Mouse (Mus musculus) liver, adult 2 months (tissue): Measurements from ENCODE around the gene Dlg1. TPM values are rescaled to one million over a fixed set of nuclear protein-coding genes. Genes with fewer than 3 reads are reported as not detected.
A peak's percentile ranks its signal among the peaks of the same experiment; 100 is the strongest.

Experiments
- DNase-seq: peaks from one replicate; pipeline ENCODE4 v3.0.0-alpha.2; 2011; ENCODE audit warnings: low read depth, low spot score; ENCODE audit errors: extremely low read depth
- H3K27ac ChIP-seq: fragments of 200-500 bp; replicated peaks from 2 replicates; pipeline ENCODE4 v1.5.1; 2012; ENCODE audit warnings: low read depth, mild to moderate bottlenecking, control low read depth, inconsistent platforms, low read length; ENCODE audit not compliant: insufficient read depth
- H3K27me3 ChIP-seq: fragments of 200-500 bp; 2 replicates; pipeline ENCODE4 v1.6.1; 2012; ENCODE audit warnings: mild to moderate bottlenecking, moderate library complexity, low read length, inconsistent platforms; ENCODE audit not compliant: control insufficient read depth, insufficient read depth
- H3K36me3 ChIP-seq: fragments of 200-500 bp; 2 replicates; pipeline ENCODE4 v1.6.1; 2012; ENCODE audit warnings: low read length, inconsistent platforms; ENCODE audit not compliant: control insufficient read depth, insufficient read depth
- H3K4me1 ChIP-seq: fragments of 200-500 bp; 2 replicates; pipeline ENCODE4 v1.6.1; 2011; ENCODE audit warnings: low read length; ENCODE audit not compliant: control insufficient read depth, insufficient read depth
- H3K4me3 ChIP-seq: fragments of 200-500 bp; 2 replicates; pipeline ENCODE4 v1.5.1; 2011; ENCODE audit warnings: low read depth, mild to moderate bottlenecking, control low read depth, low read length, moderate library complexity; ENCODE audit not compliant: insufficient read depth
- H3K79me2 ChIP-seq: fragments of 200-500 bp; 2 replicates; pipeline ENCODE4 v1.6.1; 2012; ENCODE audit warnings: inconsistent platforms, mild to moderate bottlenecking, low read length, moderate library complexity; ENCODE audit not compliant: control insufficient read depth, insufficient read depth
- H3K9ac ChIP-seq: fragments of 200-500 bp; 2 replicates; pipeline ENCODE4 v1.6.1; 2012; ENCODE audit warnings: low read depth, mild to moderate bottlenecking, control low read depth, inconsistent platforms, low read length
- CTCF ChIP-seq: fragments of 200-500 bp; IDR thresholded peaks from 2 replicates; pipeline ENCODE4 v1.5.1; 2011; ENCODE audit warnings: low read depth, low read length, control low read depth
- POLR2A ChIP-seq: fragments of 200-500 bp; IDR thresholded peaks from 2 replicates; pipeline ENCODE4 v1.6.1; 2011; ENCODE audit warnings: low read length, control low read depth; ENCODE audit not compliant: insufficient read depth; ENCODE audit errors: extremely low read depth
- WGBS: fragments of 180-500 bp; shearing (Covaris S2); methylation state at CpG from one replicate; pipeline ENCODE4 v1.1.7; 2018; 5-methylcytosine and 5-hydroxymethylcytosine counted together
- polyA plus RNA-seq: library from polyadenylated mRNA; depleted of rRNA; stranded (reverse); fragments of >200 nt; gene quantifications from 2 replicates; pipeline ENCODE4 v1.2.3, GENCODE M21; 2012
- total RNA-seq: library from RNA; depleted of rRNA; stranded (reverse); fragments of >200 nt; gene quantifications from 2 replicates; pipeline ENCODE4 v1.2.3, GENCODE M21; 2014

The Dlg1 gene
- total and polyA plus RNA-seq, 2 experiments, result 10.8 to 42.7 TPM

DNA sequence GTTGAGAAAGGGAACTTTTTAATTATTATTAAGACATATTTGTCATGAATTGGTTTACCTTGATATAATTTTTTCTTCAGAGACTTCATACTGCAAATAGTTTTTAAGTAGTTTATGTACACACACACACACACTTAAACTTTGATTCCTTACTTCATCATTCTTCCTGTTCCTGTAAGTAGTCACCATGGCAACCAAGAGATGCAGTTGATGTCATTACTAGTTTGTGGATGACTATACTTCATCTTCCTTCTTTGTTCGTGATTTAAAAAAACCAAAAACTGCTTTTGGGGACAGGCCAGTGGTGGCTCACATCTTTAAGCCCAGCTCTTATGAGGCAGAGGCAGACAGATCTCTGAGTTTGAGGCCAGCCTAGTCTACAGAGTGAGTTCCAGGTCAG lies 94.4 kb downstream of the Dlg1 start:
- Histone ChIP-seq H3K27me3 (no peaks in the 10 kb centered on the region), H3K27ac (no peak overlapping the region), H3K4me1 (no peaks in the 10 kb centered on the region), H3K36me3 (no peaks in the 10 kb centered on the region), H3K79me2 (peaks cover 6% of the 10 kb centered on the region; the same call in 1 of the 2 replicates), H3K9ac (no peak overlapping the region), H3K4me3 (no peak overlapping the region)
- no peak for TF ChIP-seq CTCF
- no peak for TF ChIP-seq POLR2A
- WGBS, result 79% methylated on average over 1 of the region's 1 CpGs
- peak; percentile 19 for DNase-seq

DNA sequence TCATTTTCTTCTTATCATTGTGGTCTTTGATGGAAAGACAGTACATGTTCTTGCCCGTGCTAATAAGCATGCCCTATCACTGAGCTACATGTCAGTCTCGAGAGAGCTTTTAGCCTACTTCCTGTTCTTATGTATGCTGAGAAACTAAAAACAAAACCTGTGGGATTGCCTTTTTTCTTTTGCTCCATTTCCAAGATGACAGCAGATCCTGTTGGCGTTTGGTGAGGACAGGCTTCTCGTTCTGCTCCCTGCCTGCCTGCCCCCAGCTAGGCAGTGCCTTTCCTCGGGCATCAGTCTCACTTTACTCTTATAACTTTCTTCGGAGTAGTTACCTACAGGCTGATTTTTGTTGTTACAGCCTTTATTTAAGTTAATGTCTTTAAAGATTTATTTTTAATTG lies 96.2 kb downstream of the Dlg1 start:
- Histone ChIP-seq H3K4me1 (no peaks in the 10 kb centered on the region), H3K79me2 (peaks cover 6% of the 10 kb centered on the region; the same call in 1 of the 2 replicates), H3K27me3 (no peaks in the 10 kb centered on the region), H3K36me3 (no peaks in the 10 kb centered on the region), H3K4me3 (no peak overlapping the region), H3K27ac (no peak overlapping the region), H3K9ac (no peak overlapping the region)
- WGBS, result 80% methylated on average over 6 of the region's 6 CpGs
- TF ChIP-seq POLR2A, result no peak
- TF ChIP-seq CTCF, result no peak
- no peak for DNase-seq

DNA sequence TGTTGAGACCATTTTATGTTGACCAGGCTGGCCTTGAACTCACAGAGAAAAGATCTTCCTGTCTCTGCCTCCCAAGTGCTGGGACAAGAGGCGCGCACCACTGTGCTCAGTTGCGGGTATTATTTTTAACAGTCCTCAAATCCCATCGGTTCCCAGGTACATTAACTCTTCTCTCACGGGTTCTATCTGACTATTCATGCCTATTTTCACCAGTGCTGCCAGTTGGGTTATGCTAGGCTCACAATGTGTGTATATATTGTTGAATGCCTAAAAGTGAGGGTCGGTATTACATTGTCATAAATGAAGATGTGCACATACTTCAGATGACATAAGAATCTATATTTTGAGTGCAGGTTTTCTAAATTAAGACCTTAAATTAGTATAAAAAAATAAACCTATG lies 103.1 kb downstream of the Dlg1 start:
- Histone ChIP-seq H3K9ac (no peak overlapping the region), H3K4me1 (no peaks in the 10 kb centered on the region), H3K36me3 (no peaks in the 10 kb centered on the region), H3K27me3 (no peaks in the 10 kb centered on the region), H3K27ac (no peak overlapping the region), H3K79me2 (peaks cover 8% of the 10 kb centered on the region; the same call in 1 of the 2 replicates), H3K4me3 (no peak overlapping the region)
- WGBS, result 97% methylated on average over 6 of the region's 6 CpGs
- no peak for TF ChIP-seq CTCF
- TF ChIP-seq POLR2A, result no peak
- no peak for DNase-seq

DNA sequence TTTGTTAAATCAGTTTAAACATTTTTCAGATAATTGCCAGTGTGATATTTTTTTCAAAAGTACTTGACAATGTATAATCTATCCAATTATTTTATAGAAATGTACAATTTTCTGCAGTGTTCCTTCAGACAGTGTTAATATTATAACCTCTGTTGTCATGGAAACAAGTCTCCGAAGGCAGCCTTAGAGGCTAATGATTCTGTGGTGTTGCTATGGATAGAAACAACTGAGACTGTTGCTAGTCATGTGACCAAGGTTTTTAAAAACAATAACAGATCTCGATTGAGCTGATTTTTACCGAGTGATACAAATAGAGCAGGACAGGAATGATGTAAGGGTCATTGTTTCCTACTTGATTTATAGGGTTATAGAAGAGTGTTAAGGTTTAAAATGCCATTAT lies 103.5 kb downstream of the Dlg1 start:
- no peak for DNase-seq
- Histone ChIP-seq H3K27ac (no peak overlapping the region), H3K36me3 (no peaks in the 10 kb centered on the region), H3K4me1 (no peaks in the 10 kb centered on the region), H3K9ac (no peak overlapping the region), H3K79me2 (peaks cover 8% of the 10 kb centered on the region; the same call in 1 of the 2 replicates), H3K4me3 (no peak overlapping the region), H3K27me3 (no peaks in the 10 kb centered on the region)
- 63% methylated on average over 3 of the region's 3 CpGs for WGBS
- no peak for TF ChIP-seq CTCF
- no peak for TF ChIP-seq POLR2A

DNA sequence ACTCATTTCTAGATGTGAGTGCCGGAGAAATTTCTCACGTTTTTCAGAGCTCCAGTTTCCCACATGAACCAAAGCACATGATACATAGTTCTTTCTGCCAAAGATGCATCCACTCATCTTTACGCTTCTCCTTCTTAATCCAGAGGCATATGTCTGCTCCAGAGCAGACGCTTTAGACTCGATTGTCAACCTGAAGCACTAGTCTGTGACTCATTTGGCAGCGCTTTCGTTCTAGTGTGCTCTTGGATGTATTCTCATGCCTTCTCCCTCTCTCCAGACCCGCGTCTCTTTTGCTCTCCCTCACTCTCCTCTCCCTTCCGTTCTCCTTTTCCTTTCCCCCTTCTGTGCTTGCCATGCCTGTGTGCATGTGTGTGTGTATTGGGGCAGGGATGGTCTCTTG lies 112.7 kb downstream of the Dlg1 start:
- 93% methylated on average over 10 of the region's 10 CpGs for WGBS
- H3K36me3 ChIP-seq, result no peaks in the 10 kb centered on the region
- H3K9ac ChIP-seq, result no peak overlapping the region
- no peaks in the 10 kb centered on the region; the same call in 1 of the 2 replicates for H3K79me2 ChIP-seq
- H3K4me1 ChIP-seq, result no peaks in the 10 kb centered on the region
- DNase-seq, result no peak
- TF ChIP-seq CTCF, result no peak
- H3K27me3 ChIP-seq, result no peaks in the 10 kb centered on the region
- H3K27ac ChIP-seq, result no peak overlapping the region
- no peak overlapping the region for H3K4me3 ChIP-seq

DNA sequence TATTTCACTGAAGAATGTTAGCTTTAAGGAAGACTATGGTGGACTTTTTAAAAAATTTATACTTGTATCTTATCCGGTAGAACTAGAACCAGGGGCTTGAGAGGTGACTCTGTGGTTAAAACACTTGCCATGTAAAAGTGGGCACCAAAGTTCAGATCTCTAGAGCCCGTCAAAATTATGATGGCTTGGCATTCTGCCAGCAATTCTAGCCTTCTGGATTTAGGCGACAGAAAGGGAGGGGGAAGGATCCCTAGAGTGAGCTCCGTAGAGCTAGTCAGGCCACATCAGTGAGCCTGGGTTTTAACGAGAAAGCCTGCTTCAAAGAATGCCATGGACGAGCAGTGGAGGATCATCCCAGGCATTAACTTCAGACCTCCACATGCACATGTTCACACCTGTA lies 117.8 kb downstream of the Dlg1 start:
- Histone ChIP-seq H3K4me1 (no peaks in the 10 kb centered on the region), H3K27me3 (no peaks in the 10 kb centered on the region), H3K27ac (no peak overlapping the region), H3K79me2 (no peaks in the 10 kb centered on the region; the same call in 1 of the 2 replicates), H3K36me3 (no peaks in the 10 kb centered on the region), H3K9ac (no peak overlapping the region), H3K4me3 (no peak overlapping the region)
- TF ChIP-seq CTCF (no peak), POLR2A (no peak)
- 80% methylated on average over 6 of the region's 6 CpGs for WGBS
- DNase-seq, result no peak
